Mouse (Mus musculus) heart, embryonic 13.5 days (tissue): Measurements from ENCODE around the gene Dab1. TPM values are rescaled to one million over a fixed set of nuclear protein-coding genes. Genes with fewer than 3 reads are reported as not detected.

ENCODE experiments used
- ATAC-seq: fragments of 200-750 bp; cut with Nextera tagmentation; 2 replicates; pipeline ENCODE4 v1.8.0; 2017; ENCODE audit warnings: moderate TSS enrichment; ENCODE audit not compliant: insufficient number of reproducible peaks, low FRiP score, low TSS enrichment; ENCODE audit errors: extremely low read depth
- H3K27ac ChIP-seq: fragments of 300-500 bp; sonication (generic); replicated peaks from 2 replicates; pipeline ENCODE4 v1.5.1; 2015; ENCODE audit warnings: moderate library complexity, mild to moderate bottlenecking, inconsistent platforms
- H3K27me3 ChIP-seq: fragments of 300-500 bp; sonication (generic); replicated peaks from 2 replicates; pipeline ENCODE4 v1.6.1; 2015; ENCODE audit warnings: mild to moderate bottlenecking, inconsistent platforms
- H3K36me3 ChIP-seq: fragments of 300-500 bp; sonication (generic); 2 replicates; pipeline ENCODE4 v1.6.1; 2015; ENCODE audit warnings: mild to moderate bottlenecking, inconsistent platforms
- H3K4me1 ChIP-seq: fragments of 300-500 bp; sonication (generic); 2 replicates; pipeline ENCODE4 v1.6.1; 2015; ENCODE audit warnings: inconsistent platforms
- H3K4me2 ChIP-seq: fragments of 300-500 bp; sonication (generic); 2 replicates; pipeline ENCODE4 v1.6.1; 2015; ENCODE audit warnings: inconsistent platforms, mild to moderate bottlenecking, moderate library complexity
- H3K4me3 ChIP-seq: fragments of 300-500 bp; sonication (generic); 2 replicates; pipeline ENCODE4 v1.5.1; 2015; ENCODE audit warnings: moderate library complexity, mild to moderate bottlenecking, inconsistent platforms
- H3K9ac ChIP-seq: fragments of 300-500 bp; sonication (generic); 2 replicates; pipeline ENCODE4 v1.6.1; 2015; ENCODE audit warnings: inconsistent platforms, mild to moderate bottlenecking, moderate library complexity
- H3K9me3 ChIP-seq: fragments of 300-500 bp; sonication (generic); 2 replicates; pipeline ENCODE4 v1.6.1; 2016; ENCODE audit warnings: inconsistent platforms
- WGBS: fragments of 180-500 bp; shearing (Covaris S2); methylation state at CpG from one replicate; pipeline ENCODE4 v1.1.7; 2015; ENCODE audit warnings: mixed read lengths; 5-methylcytosine and 5-hydroxymethylcytosine counted together
- polyA plus RNA-seq: library from polyadenylated mRNA; unstranded; fragments of >200 nt; fragmentation: Nextera tagmentation; extraction: Ambion mirVana; gene quantifications from 2 replicates; pipeline ENCODE4 v1.2.1, GENCODE M21; 2015

The Dab1 gene
- polyA plus RNA-seq, 1 experiment from 2014 or later: 0.48 TPM

DNA sequence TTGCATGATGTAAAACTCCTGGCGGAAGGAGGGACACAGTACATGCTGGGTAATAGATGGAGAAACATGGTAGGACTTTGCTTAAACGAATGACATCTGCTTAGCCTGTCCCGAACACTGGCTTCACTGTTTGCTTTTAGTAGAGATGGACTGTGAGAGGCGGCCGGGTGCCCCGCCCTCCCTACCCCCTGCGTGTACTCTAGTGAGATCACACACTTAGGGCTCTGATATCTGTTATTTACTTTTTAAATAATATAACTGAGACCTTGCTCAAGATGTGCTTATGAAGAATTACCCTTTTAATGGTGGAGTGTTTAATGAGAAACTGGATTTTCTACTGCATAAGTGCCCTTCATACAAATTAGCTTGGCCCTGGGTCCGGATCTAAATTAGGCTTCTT, 983.6 kb downstream of the Dab1 start:
- H3K4me2 ChIP-seq: no peak overlapping the region
- whole genome bisulfite sequencing: 79% methylated on average over 8 of the region's 8 CpGs
- no peak overlapping the region for H3K9ac ChIP-seq
- H3K27me3 ChIP-seq: no peaks in the 10 kb centered on the region
- H3K27ac ChIP-seq: no peak overlapping the region
- H3K36me3 ChIP-seq: no peaks in the 10 kb centered on the region
- no peaks in the 10 kb centered on the region for H3K9me3 ChIP-seq
- H3K4me3 ChIP-seq: no peak overlapping the region
- ATAC-seq: no peak
- 0 out of 2 replicates have a peak, but pooled peaks cover 7% of the 10 kb centered on the region for H3K4me1 ChIP-seq

DNA sequence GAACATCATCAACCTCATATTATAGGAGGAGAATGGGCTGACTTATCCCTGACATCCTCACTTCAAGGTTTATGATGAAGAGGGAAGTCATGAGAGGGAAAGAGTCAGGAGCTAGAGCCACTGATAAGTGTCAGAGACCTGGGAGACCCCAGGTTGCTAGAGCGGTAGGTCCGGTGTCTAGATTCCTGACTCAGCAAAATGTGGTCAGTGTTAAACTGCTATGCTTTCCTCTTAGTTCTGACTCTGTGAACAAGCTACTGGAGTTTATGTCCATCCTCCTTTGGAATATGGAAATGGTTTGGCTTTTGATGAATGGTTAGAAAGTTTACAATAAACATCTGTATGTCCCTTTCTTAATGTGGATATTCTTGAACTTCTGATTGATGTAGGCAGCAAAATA, 985.1 kb downstream of the Dab1 start:
- Histone ChIP-seq H3K4me2 (no peak overlapping the region), H3K36me3 (no peaks in the 10 kb centered on the region), H3K9ac (no peak overlapping the region), H3K4me1 (0 out of 2 replicates have a peak, but pooled peaks cover 4% of the 10 kb centered on the region), H3K27me3 (no peaks in the 10 kb centered on the region), H3K4me3 (no peak overlapping the region), H3K27ac (no peak overlapping the region), H3K9me3 (no peaks in the 10 kb centered on the region)
- 82% methylated on average over 2 of the region's 2 CpGs for WGBS
- ATAC-seq: no peak

DNA sequence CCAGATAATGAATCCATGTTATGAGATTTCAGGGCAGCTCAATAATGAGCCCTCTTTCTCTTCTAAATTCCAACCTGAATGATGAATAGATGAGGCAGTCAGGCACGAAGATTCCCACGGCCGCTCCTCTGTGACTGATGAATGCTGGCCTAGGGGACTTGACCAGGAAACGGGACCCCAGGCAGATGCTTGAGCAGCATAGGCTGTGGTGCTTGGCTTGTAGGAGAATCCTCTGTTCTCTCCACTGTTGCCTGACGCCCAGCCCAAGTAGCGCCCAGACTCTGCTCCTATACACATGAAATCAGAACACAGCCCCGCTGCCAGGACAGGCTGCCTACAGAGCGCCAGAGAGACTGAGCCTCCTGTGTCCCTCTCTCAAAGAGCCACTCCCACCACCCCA, 987.7 kb downstream of the Dab1 start:
- H3K27ac ChIP-seq: no peak overlapping the region
- H3K9ac ChIP-seq: no peak overlapping the region
- no peak overlapping the region for H3K4me2 ChIP-seq
- 78% methylated on average over 8 of the region's 8 CpGs for WGBS
- H3K36me3 ChIP-seq: no peaks in the 10 kb centered on the region
- H3K27me3 ChIP-seq: no peaks in the 10 kb centered on the region
- ATAC-seq: no peak
- H3K9me3 ChIP-seq: no peaks in the 10 kb centered on the region
- H3K4me1 ChIP-seq: 0 out of 2 replicates have a peak, but pooled peaks cover 4% of the 10 kb centered on the region
- H3K4me3 ChIP-seq: no peak overlapping the region

DNA sequence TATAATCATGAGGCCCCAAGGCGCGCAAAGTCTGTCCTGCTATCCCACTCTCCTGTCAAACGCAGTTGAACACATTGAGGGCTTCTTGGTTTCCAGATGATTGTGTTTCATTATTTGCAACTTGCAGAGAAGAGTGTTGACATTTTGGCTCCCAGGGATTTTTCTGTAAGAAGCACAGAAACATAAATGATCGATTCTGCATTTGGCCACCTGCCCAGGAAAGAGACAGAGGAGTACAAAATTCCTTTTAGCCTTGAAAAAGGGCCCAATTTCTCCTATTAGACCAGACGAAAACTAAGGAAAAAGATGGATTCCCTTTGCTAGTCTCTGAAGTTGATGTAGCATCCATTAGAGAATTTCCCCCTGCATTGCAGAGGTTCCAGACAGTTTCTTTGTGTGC, 988.5 kb downstream of the Dab1 start:
- no peak overlapping the region for H3K27ac ChIP-seq
- ATAC-seq: no peak
- H3K4me2 ChIP-seq: no peak overlapping the region
- 61% methylated on average over 5 of the region's 5 CpGs for WGBS
- H3K36me3 ChIP-seq: no peaks in the 10 kb centered on the region
- H3K9me3 ChIP-seq: no peaks in the 10 kb centered on the region
- no peak overlapping the region for H3K4me3 ChIP-seq
- H3K9ac ChIP-seq: no peak overlapping the region
- H3K27me3 ChIP-seq: no peaks in the 10 kb centered on the region
- H3K4me1 ChIP-seq: 0 out of 2 replicates have a peak, but pooled peaks cover 4% of the 10 kb centered on the region

DNA sequence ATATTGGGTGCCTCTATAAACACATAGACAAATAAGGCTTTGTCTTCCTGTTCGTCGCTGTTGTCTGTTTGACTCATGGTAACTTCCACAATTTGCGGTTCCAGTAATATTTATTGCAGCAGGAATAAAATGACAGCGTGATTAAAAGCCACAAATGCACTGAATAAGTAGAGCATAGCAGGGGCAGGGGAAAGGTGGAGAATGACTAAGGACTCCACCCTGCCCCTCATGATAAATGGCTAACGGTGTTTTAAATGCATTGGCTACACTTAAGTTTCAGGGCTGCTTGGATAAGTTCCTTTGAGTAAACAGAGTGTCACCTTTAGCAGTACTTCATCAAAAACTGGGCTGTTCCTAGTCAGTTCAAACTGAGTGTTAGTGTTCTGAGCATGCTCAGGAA, 1000.3 kb downstream of the Dab1 start:
- Histone ChIP-seq H3K4me2 (no peak overlapping the region), H3K9me3 (no peaks in the 10 kb centered on the region), H3K9ac (no peak overlapping the region), H3K4me1 (no peaks in the 10 kb centered on the region), H3K27ac (no peak overlapping the region), H3K27me3 (no peaks in the 10 kb centered on the region), H3K36me3 (no peaks in the 10 kb centered on the region), H3K4me3 (no peak overlapping the region)
- no peak for ATAC-seq
- WGBS: 67% methylated on average over 5 of the region's 5 CpGs

DNA sequence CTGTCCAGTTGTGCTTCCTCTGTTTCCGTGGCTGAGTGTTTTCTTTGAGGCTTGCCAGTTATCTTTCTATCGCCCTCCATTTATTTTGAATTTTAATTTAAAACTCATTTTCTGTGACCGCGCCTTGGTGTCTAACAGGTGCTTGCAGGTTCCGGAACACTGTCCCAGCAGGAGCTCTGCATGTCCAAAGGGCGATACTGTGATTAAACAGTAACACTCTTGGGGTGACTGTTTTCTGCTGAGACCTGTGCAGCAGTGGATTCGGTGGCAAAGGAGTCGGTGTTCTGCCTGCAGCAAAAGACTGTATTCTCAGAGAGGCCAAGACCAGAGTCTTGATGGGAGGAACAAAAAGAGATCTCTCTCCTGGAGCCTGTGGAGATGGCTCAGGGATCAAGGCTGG, 1006.2 kb downstream of the Dab1 start:
- no peaks in the 10 kb centered on the region for H3K27me3 ChIP-seq
- H3K27ac ChIP-seq: no peak overlapping the region
- H3K4me1 ChIP-seq: no peaks in the 10 kb centered on the region
- ATAC-seq: no peak
- no peak overlapping the region for H3K9ac ChIP-seq
- H3K4me2 ChIP-seq: no peak overlapping the region
- no peak overlapping the region for H3K4me3 ChIP-seq
- H3K9me3 ChIP-seq: no peaks in the 10 kb centered on the region
- 80% methylated on average over 8 of the region's 8 CpGs for WGBS
- H3K36me3 ChIP-seq: no peaks in the 10 kb centered on the region

DNA sequence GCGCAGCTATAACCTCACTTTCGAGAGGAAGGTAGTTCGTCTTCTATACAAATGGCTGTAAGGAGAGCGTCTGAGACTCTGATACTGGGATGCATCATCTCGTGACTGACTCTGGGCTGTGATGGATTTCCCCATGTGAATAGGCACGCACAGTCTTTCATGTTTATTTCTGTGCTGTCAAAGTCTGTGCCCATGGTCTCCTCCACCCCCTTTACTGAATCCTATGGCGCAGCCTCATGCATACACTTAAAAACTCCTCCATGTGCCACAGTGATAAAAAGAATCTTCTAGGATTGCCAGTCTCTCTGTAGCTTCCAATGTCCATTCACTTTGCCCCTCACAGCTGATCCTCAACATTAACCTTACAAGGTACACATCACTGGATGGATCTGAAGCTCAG, 1009.5 kb downstream of the Dab1 start:
- H3K36me3 ChIP-seq: no peaks in the 10 kb centered on the region
- no peaks in the 10 kb centered on the region for H3K9me3 ChIP-seq
- H3K4me1 ChIP-seq: no peaks in the 10 kb centered on the region
- no peak overlapping the region for H3K4me3 ChIP-seq
- H3K27me3 ChIP-seq: no peaks in the 10 kb centered on the region
- no peak overlapping the region for H3K9ac ChIP-seq
- ATAC-seq: no peak
- H3K27ac ChIP-seq: no peak overlapping the region
- WGBS: 82% methylated on average over 7 of the region's 7 CpGs
- no peak overlapping the region for H3K4me2 ChIP-seq

DNA sequence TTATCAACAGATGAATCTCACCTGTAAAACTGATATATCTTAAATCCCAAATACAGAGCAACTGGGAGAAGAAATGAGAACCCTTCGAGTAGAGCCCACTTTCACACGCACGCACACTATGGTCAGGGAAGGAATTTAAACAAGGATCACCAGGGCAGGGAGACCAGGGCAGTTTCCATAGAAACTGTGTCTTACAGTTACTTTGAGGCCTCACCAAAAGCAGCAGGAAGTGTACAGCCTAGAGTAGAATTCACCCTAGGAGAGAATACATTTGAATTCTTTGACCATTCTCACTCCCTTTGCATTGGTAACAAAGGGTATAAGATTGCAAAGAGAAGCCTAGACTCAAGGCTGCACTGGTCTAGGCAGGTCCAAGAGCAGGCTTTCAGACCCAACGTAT, 1017.9 kb downstream of the Dab1 start:
- no peaks in the 10 kb centered on the region for H3K4me1 ChIP-seq
- no peak overlapping the region for H3K4me3 ChIP-seq
- H3K9ac ChIP-seq: no peak overlapping the region
- no peak overlapping the region for H3K4me2 ChIP-seq
- H3K27me3 ChIP-seq: no peaks in the 10 kb centered on the region
- WGBS: 80% methylated on average over 4 of the region's 4 CpGs
- no peaks in the 10 kb centered on the region for H3K36me3 ChIP-seq
- no peaks in the 10 kb centered on the region for H3K9me3 ChIP-seq
- ATAC-seq: no peak
- no peak overlapping the region for H3K27ac ChIP-seq

DNA sequence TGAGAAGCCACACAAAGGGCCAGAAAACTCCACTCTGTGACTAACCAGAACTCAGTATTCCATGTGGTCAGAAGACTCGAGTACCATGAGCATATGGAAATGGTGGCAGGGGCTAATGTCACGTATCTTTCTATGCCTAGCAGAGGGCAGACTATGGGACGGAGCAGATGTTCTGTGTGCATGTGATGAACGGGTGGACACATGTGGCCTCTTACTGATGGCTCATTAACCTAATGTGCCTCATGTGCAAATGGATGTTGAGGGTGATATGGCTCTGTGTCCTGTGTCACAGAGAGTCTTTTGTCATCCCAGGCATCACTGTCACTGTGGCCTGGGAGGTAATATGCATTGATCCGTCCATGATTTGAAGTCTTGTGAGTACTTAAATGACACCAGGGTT, 1021.5 kb downstream of the Dab1 start:
- H3K4me2 ChIP-seq: no peak overlapping the region
- H3K9ac ChIP-seq: no peak overlapping the region
- no peaks in the 10 kb centered on the region for H3K4me1 ChIP-seq
- no peak overlapping the region for H3K4me3 ChIP-seq
- no peaks in the 10 kb centered on the region for H3K36me3 ChIP-seq
- no peak for ATAC-seq
- no peaks in the 10 kb centered on the region for H3K9me3 ChIP-seq
- WGBS: 81% methylated on average over 5 of the region's 5 CpGs
- no peaks in the 10 kb centered on the region for H3K27me3 ChIP-seq
- no peak overlapping the region for H3K27ac ChIP-seq

DNA sequence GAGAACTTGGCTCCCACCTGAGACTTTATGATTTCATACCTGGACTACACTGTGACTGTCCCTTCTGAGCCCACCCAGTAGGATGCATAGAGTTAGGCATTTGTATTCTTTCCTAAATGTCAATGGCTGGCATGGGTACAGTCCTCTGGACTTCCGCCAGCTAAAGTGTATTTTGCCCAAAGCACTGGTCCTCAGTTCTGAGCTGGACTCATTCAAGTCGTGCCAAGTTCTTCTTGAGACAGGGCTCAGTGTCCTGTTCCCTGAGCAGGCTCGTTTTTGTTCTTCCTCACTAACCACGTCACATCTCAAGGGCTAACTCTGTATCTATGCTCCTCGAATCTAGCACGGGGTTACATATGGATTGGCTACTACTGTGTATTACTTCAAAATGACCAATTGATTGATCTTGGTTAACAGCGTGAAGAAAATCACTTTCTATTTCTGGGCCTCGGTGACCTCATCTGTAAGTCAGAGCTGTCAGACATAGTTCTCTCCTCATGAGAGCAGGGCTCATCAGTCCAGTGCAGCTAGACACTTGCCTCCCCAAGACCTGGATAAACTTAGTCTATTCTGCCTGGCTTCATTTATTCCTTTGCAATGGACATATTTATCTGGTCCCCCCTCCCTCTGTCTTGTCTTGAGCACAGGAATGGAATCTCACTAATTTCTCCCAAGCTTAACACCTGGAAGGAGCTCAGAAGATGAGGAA, 1023.8 kb downstream of the Dab1 start:
- no peak for ATAC-seq
- WGBS: 73% methylated on average over 8 of the region's 8 CpGs
- Histone ChIP-seq H3K27me3 (no peaks in the 10 kb centered on the region), H3K9ac (no peak overlapping the region), H3K4me3 (no peak overlapping the region), H3K4me1 (no peaks in the 10 kb centered on the region), H3K27ac (no peak overlapping the region), H3K36me3 (no peaks in the 10 kb centered on the region), H3K9me3 (no peaks in the 10 kb centered on the region), H3K4me2 (no peak overlapping the region)

DNA sequence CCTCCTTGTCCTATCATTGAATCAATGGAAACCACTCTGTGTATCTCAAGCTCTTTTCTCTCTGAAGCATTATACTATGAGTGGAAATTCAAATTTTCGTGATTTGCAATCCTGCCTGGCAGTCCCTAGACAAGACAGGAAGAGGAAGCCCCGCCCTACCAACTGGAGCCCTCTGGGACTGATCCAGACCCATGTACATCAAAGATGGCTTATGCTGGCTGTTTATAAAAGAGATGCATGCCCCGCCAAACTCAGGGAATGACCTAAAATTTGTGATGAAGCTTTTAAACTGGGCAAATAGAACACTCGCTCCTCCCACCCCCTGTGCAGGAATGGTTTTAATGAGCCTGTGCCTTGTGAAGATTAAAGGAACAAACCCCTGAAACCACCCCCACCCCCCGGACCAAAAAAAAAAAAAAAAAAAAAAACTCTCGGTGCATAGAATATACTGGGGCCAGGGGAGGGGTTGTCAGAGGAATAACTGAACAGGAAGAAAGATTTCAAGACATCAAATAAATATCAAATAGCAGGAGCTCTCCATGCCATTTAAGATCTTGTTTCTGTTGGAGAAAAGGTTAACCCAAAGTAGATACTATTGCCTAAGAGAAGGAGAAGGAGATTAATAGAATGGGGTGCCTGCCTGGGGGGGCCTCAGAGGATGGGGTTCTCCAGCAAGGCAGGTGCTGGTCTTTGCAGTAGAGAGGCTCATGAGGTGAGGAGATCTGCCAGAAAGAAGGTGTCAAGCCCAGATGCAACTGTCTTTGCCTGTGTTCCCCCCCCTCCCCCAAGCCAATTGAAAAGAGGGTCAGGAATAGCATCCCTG, 1024.6 kb downstream of the Dab1 start:
- Histone ChIP-seq H3K27me3 (no peaks in the 10 kb centered on the region), H3K4me2 (no peak overlapping the region), H3K36me3 (no peaks in the 10 kb centered on the region), H3K27ac (no peak overlapping the region), H3K9me3 (no peaks in the 10 kb centered on the region), H3K9ac (no peak overlapping the region), H3K4me1 (no peaks in the 10 kb centered on the region), H3K4me3 (no peak overlapping the region)
- 71% methylated on average over 6 of the region's 6 CpGs for WGBS
- ATAC-seq: no peak

DNA sequence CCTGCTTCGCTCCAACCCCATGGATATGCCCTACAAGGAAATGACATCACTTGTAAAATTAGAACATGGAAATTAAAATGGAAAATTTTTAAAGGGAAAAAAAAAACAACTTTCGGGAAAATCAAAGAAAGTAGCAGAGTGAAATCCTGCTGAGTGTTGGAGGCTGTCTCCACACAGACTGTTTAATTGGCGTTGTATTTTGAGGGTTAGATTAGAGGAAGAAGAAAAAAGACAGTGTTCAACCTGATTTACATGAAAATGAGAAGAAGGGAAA, 1025.1 kb downstream of the Dab1 start:
- Histone ChIP-seq H3K9ac (no peak overlapping the region), H3K9me3 (no peaks in the 10 kb centered on the region), H3K27me3 (no peaks in the 10 kb centered on the region), H3K4me3 (no peak overlapping the region), H3K4me1 (no peaks in the 10 kb centered on the region), H3K4me2 (no peak overlapping the region), H3K36me3 (no peaks in the 10 kb centered on the region), H3K27ac (no peak overlapping the region)
- no peak for ATAC-seq
- 60% methylated on average over 3 of the region's 3 CpGs for WGBS
